Mouse (Mus musculus) C2C12 (cell line): ENCODE measurements around the gene Slc12a7. TPM values are rescaled to one million over a fixed set of nuclear protein-coding genes. Genes with fewer than 3 reads are reported as not detected.

Experiments
- H3K27me3 ChIP-seq: one replicate; pipeline ENCODE4 v1.6.1; 2011; ENCODE audit not compliant: control insufficient read depth, insufficient read depth, insufficient read length
- H3K36me3 ChIP-seq: one replicate; pipeline ENCODE4 v1.6.1; 2011; ENCODE audit not compliant: control insufficient read depth, insufficient read depth
- H3K4me3 ChIP-seq: one replicate; pipeline ENCODE4 v1.5.1; 2011; ENCODE audit warnings: mild to moderate bottlenecking, control low read depth; ENCODE audit not compliant: poor library complexity, insufficient read depth, severe bottlenecking
- H3K79me2 ChIP-seq: one replicate; pipeline ENCODE4 v1.6.1; 2011; ENCODE audit not compliant: control insufficient read depth, insufficient read depth
- H3K79me3 ChIP-seq: one replicate; pipeline ENCODE4 v1.6.1; 2011; ENCODE audit warnings: low read depth, control low read depth
- H3ac ChIP-seq: one replicate; pipeline ENCODE3; 2011; ENCODE audit warnings: low read depth; ENCODE audit not compliant: control insufficient read depth, insufficient read length
- CEBPB ChIP-seq: IDR thresholded peaks from one replicate; pipeline ENCODE4 v1.6.1; 2011; ENCODE audit warnings: low read depth, mild to moderate bottlenecking, control low read depth, moderate library complexity
- CTCF ChIP-seq: IDR thresholded peaks from one replicate; pipeline ENCODE4 v1.5.1; 2011; ENCODE audit not compliant: control insufficient read depth, insufficient read depth, insufficient read length
- FOSL1 ChIP-seq: IDR thresholded peaks from one replicate; pipeline ENCODE4 v1.8.0; 2011; ENCODE audit warnings: mild to moderate bottlenecking, low read length; ENCODE audit not compliant: poor library complexity, insufficient read depth, severe bottlenecking
- MAX ChIP-seq: IDR thresholded peaks from one replicate; pipeline ENCODE4 v1.6.1; 2011; ENCODE audit warnings: mild to moderate bottlenecking, control low read depth
- MYOD1 ChIP-seq: IDR thresholded peaks from one replicate; pipeline ENCODE4 v1.6.1; 2011; ENCODE audit warnings: low read depth; ENCODE audit not compliant: control insufficient read depth, insufficient read length
- MYOG ChIP-seq: IDR thresholded peaks from one replicate; pipeline ENCODE4 v1.6.1; 2011; ENCODE audit not compliant: control insufficient read depth, insufficient read length; ENCODE audit errors: extremely low read depth
- USF1 ChIP-seq: IDR thresholded peaks from one replicate; pipeline ENCODE4 v1.6.1; 2011; ENCODE audit warnings: low read depth, mild to moderate bottlenecking, control low read depth, moderate library complexity
- polyA plus RNA-seq: library from polyadenylated mRNA; unstranded; fragments of >200 nt; fragmentation: generic; extraction: Trizol; gene quantifications from one replicate; pipeline ENCODE4 v1.2.1, GENCODE M21; 2012; ENCODE audit warnings: missing spikeins

The Slc12a7 gene
- polyA plus RNA-seq, 1 experiment, result 28.7 TPM

DNA sequence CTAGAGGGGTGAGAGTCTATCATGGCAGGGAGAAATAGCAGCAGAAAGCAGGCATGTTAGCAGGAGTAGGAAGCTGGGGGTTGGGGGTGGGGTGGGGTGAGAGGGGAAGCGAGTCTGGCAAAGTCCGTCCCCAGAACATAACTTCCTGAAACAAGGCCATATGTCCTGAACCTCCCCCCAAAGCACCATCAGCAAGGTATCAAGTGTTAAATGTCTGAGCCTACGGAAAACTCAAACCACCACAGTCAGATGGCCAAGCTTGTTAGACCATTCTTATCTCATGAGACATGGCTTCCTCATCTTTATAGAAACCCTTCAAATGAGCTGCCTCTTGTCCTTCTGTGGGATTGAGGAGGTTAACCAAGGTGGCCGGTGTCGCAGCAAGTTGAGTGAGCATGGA lies 60.3 kb downstream of the Slc12a7 start:
- TF ChIP-seq CTCF, result no peak
- TF ChIP-seq CEBPB, result no peak
- TF ChIP-seq FOSL1, result no peak
- TF ChIP-seq USF1, result no peak
- TF ChIP-seq MYOD1, result no peak
- no peak overlapping the region for H3K4me3 ChIP-seq
- no peak overlapping the region for H3ac ChIP-seq
- H3K27me3 ChIP-seq, result no peaks in the 10 kb centered on the region
- H3K79me3 ChIP-seq, result no peaks in the 10 kb centered on the region
- H3K79me2 ChIP-seq, result no peaks in the 10 kb centered on the region
- peaks cover 60% of the 10 kb centered on the region for H3K36me3 ChIP-seq

DNA sequence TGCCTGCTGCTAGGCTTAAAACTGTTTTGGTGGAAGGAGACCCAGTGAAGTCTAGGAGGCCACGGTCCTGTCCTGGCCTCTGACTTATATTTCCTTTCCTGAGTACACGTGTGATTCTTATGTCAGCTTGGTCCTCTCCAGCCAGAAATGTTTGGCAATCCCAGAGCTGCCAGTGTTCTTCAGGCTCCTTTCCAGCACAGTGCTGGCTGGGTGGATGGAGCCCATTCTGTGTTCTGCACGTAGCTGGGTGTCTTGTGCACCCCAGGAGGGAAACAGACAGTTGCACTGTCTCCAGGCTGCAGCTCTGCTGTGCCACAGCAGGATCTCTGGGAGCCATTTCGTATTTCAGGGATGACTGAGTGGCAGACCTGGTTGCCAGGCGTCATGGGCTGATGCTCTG lies 66.2 kb downstream of the Slc12a7 start:
- no peaks in the 10 kb centered on the region for H3K79me3 ChIP-seq
- H3K79me2 ChIP-seq, result no peaks in the 10 kb centered on the region
- TF ChIP-seq FOSL1 (no peak), CTCF (no peak), CEBPB (no peak), MYOG (no peak), MAX (no peak), USF1 (no peak), MYOD1 (no peak)
- H3ac ChIP-seq, result no peak overlapping the region
- H3K4me3 ChIP-seq, result no peak overlapping the region
- no peaks in the 10 kb centered on the region for H3K27me3 ChIP-seq
- peaks cover 65% of the 10 kb centered on the region for H3K36me3 ChIP-seq

DNA sequence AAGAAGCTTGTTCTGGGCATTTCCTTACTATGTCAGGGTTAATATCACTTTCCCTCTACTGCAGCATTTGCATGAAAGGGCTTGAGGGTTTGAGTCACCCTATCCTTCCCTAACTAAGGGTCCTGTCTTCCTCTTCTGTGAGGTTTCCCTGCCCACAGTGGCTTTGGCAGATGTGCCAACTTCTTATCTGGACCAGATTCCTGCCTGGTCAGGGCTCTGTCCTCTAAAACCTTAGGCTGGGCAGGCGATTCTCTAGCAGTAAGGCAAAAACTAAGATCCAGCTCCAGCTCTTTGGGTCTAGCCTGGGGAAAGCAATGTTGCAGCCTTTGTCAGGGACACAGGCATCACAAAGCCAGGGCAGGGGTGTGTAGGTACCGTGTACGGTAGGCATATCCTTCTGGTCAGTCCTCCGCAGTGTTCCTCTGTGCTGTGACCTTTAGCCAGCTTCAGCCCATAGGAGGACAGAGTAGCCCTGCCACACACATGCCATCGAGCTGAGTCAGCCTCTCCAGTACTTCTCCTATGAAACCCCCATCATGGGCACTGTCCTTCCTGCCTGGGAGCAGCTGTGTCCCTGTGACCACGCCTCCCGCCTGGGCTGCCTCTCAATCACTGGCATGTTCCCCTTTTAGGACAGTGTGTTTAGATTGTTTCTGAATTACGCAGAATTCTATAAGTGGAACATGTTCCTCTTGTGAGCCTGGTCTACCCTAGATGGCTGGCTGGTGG lies 70.7 kb downstream of the Slc12a7 start:
- TF ChIP-seq CTCF (no peak), CEBPB (no peak), MAX (peak; percentile 47), FOSL1 (peak; percentile 11), MYOG (no peak), USF1 (no peak), MYOD1 (peak; percentile 90)
- H3K36me3 ChIP-seq, result peaks cover 43% of the 10 kb centered on the region
- H3K79me3 ChIP-seq, result no peaks in the 10 kb centered on the region
- no peaks in the 10 kb centered on the region for H3K27me3 ChIP-seq
- H3K79me2 ChIP-seq, result no peaks in the 10 kb centered on the region
- H3ac ChIP-seq, result peak overlapping the region; percentile 58
- H3K4me3 ChIP-seq, result no peak overlapping the region

DNA sequence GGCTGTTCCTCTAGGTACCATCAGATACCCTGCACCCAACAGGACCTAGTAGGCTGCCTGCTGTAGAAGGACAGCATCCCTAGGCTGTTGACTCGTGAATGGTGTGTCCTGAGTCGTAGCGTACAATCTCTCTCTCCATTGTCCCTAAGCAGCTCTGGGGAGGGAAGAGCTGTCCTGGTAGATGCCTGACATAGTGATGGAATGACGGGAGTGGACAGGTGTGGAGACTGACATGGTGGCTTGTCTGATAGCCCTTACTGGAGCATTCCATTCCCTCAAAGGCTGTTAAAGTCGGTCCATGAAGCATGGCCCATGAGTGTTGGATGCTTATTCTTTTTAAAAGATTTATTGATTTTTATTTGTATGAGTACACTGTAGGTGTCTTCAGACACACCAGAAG lies 72.0 kb downstream of the Slc12a7 start:
- Histone ChIP-seq H3K79me2 (no peaks in the 10 kb centered on the region), H3K27me3 (no peaks in the 10 kb centered on the region), H3K4me3 (no peak overlapping the region), H3ac (no peak overlapping the region), H3K79me3 (no peaks in the 10 kb centered on the region), H3K36me3 (peaks cover 47% of the 10 kb centered on the region)
- peak; percentile 78 for TF ChIP-seq MYOD1
- no peak for TF ChIP-seq MYOG

DNA sequence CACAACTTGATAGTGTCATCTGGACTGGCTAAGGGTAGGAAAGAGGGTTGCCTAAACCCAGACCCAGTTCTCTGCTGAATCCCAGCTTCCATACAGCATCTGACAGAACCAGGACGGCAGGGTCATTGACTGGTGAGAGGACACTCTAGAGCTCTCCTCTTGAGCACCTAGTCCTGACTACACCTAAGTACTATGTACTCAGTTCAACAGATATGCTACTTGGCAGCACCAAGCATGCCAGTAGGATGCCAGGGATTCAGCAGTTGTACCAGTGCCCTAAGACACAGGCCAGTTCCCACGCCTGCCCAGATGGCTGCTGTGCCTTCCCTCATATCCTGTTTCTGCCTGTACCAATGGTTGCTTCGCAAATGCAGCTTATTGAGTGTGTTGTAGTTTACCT lies 80.0 kb downstream of the Slc12a7 start:
- no peak overlapping the region for H3K4me3 ChIP-seq
- H3K79me3 ChIP-seq, result no peaks in the 10 kb centered on the region
- no peak for TF ChIP-seq USF1
- no peak for TF ChIP-seq FOSL1
- H3K36me3 ChIP-seq, result peaks cover 40% of the 10 kb centered on the region
- no peak overlapping the region for H3ac ChIP-seq
- H3K79me2 ChIP-seq, result no peaks in the 10 kb centered on the region
- no peaks in the 10 kb centered on the region for H3K27me3 ChIP-seq

DNA sequence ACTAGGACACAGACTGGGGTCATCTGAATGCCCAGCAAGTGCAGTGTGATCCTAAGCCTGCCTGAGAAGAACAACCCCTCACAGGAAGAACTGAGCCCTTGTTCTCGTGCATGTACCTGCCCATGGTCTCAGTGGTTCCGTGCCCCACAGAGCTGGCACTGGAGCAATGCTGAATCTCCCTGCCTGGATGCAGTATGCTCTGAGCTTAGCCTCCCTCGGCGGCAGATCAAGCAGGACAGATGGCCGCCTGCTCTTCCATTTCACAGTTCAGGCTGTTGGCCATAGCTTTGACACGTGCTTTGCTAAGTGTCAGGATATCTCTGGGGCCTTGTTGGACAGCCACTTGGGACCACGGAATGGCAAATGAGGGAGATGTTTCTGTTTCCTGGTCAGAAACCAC lies 81.3 kb downstream of the Slc12a7 start:
- H3K27me3 ChIP-seq, result no peaks in the 10 kb centered on the region
- peaks cover 34% of the 10 kb centered on the region for H3K36me3 ChIP-seq
- H3ac ChIP-seq, result no peak overlapping the region

More for the DNA sequence above, 81.3 kb downstream of the Slc12a7 start:
- no peak for TF ChIP-seq CEBPB
- no peak for TF ChIP-seq CTCF
- TF ChIP-seq MAX, result no peak
- TF ChIP-seq MYOG, result no peak
- TF ChIP-seq MYOD1, result no peak
- TF ChIP-seq FOSL1, result no peak
- TF ChIP-seq USF1, result no peak
- Histone ChIP-seq H3K79me3 (no peaks in the 10 kb centered on the region), H3K79me2 (no peaks in the 10 kb centered on the region), H3K4me3 (no peak overlapping the region)
